Mouse (Mus musculus) activated CD4-positive, CD25-positive, alpha-beta regulatory T cell, adult 4 months (primary cell): ENCODE measurements around the gene Atad1. TPM values are rescaled to one million over a fixed set of nuclear protein-coding genes. Genes with fewer than 3 reads are reported as not detected.
A peak's percentile ranks its signal among the peaks of the same experiment; 100 is the strongest.
"Not testable (repeated sequence)": the region's sequence is repeated elsewhere in the genome, so short reads cannot be mapped to it uniquely, and the experiment has no call there.

ENCODE experiments used
- ATAC-seq: one replicate; pipeline ENCODE4 v1.8.0; 2017
- polyA plus RNA-seq, 2 experiments: library from polyadenylated mRNA; unstranded; fragments of 100-300 nt; shearing (Covaris generic); gene quantifications; one replicate each; pipeline ENCODE4 v1.2.1; 2017

The Atad1 gene
- polyA plus RNA-seq = 100 to 1,000 TPM in 1 of 2 experiments, 10 to 100 TPM in 1; 86.2 to 108 TPM

DNA sequence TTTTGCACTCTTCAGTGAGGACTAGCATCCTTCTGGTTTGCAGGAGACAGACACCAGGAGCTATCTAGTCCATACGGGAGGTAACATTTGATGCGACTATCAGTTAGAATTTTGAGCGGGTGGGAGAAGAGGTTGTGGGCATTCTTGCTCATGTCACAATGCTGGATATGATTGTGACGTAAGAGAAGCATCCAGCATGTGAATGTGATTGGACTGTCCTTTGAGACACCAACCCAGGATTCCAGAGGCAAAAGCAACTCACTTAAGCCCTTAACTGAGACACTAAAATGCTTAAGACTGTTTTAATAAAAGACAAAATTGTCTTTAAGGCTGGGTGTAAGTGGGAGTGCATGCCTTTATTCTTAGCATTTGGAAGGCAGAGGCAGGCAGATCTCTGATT is at the start of gene Atad1:
Atad1 (minus strand) TSS at position 101 of the 400 bp plus-strand sequence.
- ATAC-seq = no peak

DNA sequence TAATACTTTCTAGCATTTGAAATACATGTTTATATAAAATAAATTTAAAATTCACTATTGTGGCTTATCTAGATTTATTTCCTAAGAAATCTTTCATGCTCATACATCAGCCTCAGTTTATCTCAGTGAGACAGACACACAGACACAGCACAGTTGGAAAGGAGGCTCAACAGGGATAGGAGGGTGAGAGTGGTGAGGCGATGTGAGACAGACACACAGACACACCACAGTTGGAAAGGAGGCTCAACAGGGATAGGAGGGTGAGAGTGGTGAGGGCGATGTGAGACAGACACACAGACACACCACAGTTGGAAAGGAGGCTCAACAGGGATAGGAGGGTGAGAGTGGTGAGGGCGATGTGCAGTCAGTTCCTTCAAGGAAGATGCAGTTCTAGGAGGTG is 48.4 kb upstream of the Atad1 start:
- ATAC-seq = not testable (repeated sequence)

DNA sequence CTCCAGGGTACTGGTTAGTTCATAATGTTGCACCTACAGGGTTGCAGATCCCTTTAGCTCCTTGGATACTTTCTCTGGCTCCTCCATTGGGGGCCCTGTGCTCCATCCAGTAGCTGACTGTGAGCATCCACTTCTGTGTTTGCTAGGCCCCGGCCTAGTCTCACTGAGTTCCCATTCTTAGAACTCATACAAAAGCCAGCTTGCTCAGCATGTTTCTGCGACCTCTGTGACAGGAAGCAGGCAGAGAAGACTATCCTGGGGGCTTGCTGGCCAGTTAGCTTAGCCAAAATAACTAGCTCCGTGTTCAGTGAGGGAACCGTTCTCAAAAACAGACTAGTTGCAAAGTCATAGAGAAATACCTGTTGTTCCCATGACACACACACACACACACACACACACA is 47.8 kb upstream of the Atad1 start:
- not testable (repeated sequence) for ATAC-seq

DNA sequence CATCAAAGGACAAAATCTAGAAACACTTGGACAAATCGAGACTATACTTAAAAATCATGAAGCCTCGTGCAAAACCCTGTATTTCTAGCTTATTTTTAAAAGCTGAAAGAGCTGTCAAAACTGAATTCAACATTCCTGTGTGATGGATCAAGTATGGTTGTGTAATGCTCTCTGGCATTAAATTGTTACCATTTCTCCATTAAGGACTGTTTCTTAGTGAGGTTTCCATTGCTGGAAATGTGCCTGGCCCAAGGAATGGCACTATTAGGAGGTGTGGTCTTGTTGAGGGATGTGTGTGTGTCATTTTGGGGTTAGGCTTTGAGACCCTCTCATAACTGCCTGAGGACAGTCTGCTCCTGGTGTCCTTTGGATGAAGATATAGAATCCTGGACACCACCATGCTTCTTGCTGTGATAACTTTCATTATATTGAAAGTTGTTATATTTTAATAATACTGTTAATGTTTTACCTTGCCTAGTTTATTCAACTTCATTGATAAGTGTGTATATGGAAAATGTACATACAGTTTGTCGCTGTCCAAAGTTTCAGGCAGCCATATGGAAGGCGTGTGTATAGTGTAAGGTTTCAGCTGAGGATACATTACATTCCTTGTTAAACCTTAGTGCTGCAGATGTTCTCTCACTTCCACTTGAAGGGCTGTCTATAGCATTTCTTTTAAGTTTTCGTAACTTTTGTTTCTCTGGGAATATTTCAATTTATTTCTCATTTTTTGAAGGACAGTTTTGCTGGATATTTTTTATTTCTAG is 41.9 kb upstream of the Atad1 start:
- no peak for ATAC-seq

DNA sequence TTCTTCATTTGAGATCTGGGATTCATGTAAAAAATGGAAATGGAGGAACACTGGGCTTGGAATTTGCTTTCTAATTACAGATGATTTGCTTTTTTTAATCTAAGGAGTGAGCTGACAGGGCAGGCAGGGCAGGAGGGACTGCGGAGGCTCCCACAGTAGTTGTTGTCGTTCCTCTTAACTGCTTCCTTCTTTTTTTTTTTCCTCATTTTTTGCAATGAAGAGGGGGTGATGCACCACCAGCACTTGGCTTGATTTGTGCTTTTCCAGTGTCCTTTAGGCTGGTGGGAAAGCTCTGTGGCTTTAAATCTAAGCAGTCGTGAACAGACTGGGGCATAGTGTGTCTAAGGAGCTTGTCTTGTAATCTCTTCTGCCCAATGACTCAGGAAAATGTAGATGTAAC is 39.5 kb upstream of the Atad1 start:
- no peak for ATAC-seq

DNA sequence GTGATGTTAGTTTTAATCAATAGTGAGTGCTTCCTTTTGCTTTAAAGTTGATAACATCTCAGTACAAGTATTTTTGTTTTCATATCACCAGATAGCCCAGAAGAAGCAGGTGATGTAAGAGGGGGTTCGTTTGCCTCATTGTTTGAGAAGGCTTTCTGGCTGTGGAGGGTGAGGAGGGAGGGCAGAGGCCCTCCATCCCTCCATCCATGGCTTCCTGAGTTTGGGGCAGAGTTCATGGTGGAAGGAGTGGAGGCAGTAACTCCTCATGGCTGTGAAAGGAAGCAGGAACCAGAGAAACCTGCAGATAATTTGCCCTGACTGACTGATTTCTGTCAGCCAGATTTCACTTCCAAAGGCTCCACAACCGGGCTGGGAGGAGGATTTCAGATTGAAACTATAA is 38.8 kb upstream of the Atad1 start:
- ATAC-seq = no peak

DNA sequence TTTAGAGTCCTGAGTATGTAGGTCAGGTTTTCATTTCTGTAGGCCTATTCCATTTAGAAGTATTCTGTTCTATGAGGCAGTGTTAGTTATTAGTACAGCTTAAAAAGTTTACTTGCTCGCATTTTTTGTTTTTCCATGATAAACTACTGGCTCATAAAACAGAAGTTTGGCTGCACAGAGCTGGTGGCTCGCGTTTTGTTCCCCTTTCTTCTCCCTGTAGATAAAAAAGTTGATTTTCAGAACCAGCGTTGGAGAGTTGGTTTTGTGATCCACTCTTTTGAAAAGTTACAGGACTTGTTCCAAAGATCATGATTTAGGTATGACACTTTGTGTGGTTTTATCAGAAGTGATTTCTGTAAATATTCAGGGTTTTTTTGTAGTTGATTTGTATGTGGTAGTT is 22.9 kb upstream of the Atad1 start:
- ATAC-seq = no peak

DNA sequence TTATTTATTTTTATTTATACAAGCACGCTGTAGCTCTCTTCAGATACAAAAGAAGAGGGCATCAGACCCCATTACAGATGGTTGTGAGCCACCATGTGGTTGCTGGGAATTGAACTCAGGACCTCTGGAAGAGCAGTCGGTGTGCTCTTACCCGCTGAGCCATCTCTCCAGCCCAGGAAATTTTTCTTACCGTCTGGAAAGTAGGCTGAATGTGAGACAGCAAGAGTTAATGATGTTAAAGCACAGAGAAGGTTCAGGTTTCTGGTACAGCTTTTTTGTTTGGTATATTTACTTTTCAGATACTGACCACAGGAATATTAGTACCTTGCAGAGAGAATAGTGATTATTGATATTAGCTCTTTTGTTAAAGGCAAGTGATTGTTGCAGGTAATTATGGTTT is 21.6 kb upstream of the Atad1 start:
- no peak for ATAC-seq

DNA sequence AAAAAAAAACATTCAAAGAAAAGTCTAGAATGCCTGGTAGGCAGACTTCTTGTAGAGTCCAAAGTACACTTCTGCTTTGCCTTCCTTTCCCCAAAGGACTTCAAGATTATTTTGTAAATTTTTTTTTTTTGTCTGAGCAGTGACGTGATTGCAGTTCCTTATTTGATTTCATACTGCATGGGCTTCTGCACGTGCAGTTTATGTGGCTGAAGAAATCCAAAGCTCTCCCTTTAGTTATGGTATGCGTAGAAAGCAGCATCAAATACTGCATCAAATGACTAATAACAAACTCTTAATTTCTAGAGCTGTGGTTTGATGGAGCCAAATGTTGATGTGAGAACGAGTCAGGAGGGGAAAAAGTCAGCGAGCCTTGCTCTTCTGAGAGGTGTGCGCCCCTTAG is 20.9 kb upstream of the Atad1 start:
- no peak for ATAC-seq

DNA sequence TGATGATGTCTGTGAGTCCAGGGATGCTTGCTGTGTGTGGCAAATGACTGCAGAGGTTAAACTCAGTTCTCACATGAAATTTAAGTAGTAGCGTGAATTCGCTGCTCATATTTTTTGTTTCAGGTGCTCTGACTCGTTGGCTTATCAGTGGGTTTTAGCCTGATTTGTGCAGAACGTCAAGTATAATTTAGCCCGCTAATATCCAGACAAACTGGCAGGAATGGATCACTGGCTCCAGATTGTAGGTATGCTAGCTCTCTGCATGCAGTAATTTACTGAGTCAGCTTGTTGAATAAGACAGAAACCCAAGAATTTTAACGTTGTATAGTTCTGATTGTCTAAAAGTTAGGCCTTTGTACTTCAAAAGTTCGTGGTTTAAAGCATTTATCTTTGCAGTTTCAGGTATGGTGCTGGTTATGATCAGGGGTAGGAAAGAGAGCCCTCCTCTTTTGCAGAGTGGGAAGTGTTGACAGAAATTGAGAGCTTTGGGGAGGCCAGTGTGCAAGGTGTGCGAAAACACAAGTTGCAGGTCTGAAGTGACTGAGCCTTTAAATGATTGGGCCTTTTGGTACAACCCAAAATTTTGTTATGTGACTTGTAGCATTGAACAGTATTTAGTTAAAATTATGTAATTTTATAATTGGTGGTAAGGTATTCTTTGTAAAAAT is 19.9 kb upstream of the Atad1 start:
- ATAC-seq = no peak

DNA sequence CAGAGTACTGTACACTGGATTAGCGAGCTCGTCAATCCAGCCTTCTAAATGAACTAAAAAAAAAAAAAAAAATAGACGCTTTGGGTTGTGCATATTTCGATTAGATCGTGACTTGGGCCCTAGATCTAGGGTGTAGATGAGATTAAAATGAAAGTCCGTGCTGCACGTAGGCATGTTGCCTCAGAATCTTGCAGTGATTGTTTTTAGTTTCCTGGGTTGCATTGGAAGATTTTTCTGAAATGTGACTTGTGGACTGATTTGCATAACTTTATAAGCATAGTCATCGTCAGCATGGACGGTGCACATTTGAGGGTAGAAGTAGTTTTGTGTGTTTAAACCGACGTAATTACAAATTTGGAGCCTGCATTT is 19.2 kb upstream of the Atad1 start:
- no peak for ATAC-seq

DNA sequence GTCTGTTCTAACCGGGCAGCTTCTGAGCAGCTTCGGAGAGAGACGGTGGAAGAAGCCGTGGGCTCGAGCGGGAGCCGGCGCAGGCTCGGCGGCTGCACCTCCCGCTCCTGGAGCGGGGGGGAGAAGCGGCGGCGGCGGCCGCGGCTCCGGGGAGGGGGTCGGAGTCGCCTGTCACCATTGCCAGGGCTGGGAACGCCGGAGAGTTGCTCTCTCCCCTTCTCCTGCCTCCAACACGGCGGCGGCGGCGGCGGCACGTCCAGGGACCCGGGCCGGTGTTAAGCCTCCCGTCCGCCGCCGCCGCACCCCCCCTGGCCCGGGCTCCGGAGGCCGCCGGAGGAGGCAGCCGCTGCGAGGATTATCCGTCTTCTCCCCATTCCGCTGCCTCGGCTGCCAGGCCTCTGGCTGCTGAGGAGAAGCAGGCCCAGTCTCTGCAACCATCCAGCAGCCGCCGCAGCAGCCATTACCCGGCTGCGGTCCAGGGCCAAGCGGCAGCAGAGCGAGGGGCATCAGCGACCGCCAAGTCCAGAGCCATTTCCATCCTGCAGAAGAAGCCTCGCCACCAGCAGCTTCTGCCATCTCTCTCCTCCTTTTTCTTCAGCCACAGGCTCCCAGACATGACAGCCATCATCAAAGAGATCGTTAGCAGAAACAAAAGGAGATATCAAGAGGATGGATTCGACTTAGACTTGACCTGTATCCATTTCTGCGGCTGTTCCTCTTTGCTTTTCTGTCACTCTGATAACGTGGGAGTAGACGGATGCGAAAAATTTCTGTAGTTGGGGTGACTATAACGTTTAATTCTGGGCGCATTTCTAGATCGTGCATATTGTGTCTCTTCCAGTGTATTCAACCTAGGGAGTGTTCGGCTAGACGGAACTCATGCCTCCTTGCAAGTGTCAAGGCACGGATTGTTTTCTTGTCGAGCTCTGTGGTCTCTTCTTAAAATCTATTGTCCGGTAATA is 18.5 kb upstream of the Atad1 start:
- peak; percentile 3 for ATAC-seq

DNA sequence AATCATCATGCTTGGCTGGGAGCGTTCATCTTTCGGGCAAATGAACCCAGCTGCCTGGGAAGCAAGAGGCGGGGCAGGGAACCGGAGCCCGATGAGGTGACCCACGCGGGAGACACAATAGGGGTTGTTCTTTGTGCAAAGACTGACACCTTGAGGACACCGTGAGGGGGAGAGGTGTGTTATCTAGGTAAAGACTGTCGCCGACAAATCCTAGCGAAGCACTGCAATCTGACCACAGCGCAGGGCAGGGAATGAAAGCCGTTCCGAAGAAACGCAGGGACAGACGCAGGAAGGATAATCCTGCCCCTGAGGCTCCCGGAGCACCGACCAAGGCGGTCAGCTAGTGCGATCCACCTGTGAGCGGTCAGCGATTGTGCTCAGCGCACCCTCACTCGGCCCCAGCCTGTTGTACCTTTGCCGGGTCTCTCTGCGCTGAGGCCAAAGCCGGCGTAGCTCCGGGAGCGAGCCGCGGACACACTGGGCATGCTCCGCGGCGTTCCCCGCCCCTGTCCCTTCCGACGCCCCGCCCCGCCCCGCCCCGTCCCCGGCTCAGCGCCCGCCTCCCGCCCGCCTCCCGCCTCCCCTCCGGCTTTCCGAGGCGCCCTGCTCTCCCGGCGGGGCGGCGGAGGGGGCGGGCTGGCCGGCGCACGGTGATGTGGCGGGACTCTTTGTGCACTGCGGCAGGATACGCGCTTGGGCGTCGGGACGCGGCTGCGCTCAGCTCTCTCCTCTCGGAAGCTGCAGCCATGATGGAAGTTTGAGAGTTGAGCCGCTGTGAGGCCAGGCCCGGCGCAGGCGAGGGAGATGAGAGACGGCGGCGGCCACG is 17.5 kb upstream of the Atad1 start, which contains the start of gene Pten:
Pten (plus strand) TSS at position 598 of the 826 bp plus-strand sequence.
- ATAC-seq = peak; percentile 34

DNA sequence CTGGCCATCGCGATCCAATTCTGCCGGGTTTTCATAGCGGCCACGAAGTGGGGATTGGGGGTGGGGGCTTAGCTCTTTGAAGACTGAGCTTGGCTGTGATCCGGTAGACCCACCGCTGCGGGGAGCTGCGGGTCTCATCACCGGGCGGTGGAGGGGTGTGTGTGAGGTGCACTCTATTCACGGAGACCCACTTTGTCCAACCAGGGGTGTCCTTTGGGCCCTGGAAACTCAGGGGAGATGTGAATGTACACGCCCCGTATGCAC is 17.0 kb upstream of the Atad1 start:
- ATAC-seq = peak; percentile 31

DNA sequence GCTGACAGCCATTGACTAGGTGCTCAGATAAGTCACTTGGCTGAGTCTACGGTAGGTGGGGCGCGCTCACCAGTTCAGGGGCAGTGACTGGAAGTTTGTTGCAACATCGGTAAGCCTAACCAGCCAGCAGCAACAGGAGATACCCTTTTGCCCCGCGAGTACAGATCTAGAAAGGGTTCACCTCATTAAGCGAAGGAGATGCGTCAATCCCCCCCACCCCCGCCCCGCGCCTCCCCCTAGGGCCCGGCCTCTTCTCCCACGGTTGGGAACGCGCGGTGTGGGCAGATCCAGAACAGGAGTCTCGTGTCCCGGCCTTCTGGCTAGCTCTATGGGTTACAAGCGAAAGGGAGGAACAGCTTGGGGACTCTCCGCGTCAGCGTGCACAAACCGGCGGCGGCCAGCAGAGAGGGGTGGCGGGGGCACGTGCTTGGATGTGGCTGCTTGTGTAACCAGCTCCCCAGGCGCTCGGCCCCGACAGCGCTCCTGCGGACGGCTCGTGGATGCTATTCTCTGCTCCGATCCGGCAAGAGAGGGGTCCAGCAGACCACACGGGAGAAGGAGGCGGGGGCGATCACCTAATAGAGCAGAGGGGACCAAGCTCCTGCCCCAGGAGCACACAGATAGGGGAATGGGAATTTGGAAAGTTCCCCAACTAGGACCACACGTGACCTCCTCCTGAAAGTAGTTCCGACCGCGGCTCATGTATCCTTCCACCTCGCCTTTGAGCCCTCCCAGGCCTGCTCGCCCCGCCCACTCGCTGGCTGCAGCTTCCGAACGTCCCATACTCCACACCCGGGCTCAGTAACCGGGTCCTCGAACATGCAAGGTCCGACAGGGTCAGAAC is 16.4 kb upstream of the Atad1 start:
- ATAC-seq = peak; percentile 50

DNA sequence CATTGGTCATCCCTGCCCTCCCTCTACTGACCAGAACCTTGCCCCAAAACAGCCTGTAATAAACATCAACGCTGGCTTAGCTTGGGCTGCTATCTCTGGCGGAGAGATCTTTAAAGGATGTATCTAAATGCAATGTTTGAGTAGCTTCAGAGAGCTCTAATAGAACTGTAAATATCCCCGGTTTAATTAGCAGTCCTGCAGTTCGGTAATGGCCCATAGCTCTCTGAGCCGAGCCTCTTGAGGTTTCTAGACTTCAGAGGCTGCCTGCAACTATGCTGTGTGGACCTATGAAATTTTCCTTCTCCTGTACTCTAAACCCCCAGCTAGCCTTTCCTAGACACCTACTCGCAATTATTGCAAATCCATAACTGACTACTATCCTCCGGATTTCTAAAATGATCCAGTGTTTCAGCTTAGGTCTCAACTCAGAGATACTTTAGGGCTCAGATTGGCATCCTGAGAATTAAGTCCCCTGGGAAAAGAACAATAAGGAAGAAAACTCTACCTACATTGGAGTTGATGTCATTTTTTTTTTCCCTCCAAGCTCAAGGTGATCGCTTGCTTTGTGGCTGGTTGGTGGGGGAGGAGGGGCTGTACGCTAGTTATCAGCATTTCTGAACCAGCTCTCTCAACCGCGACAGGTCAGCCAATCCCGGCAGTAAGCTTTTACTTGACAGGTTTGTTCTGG is 15.7 kb upstream of the Atad1 start:
- ATAC-seq = no peak

DNA sequence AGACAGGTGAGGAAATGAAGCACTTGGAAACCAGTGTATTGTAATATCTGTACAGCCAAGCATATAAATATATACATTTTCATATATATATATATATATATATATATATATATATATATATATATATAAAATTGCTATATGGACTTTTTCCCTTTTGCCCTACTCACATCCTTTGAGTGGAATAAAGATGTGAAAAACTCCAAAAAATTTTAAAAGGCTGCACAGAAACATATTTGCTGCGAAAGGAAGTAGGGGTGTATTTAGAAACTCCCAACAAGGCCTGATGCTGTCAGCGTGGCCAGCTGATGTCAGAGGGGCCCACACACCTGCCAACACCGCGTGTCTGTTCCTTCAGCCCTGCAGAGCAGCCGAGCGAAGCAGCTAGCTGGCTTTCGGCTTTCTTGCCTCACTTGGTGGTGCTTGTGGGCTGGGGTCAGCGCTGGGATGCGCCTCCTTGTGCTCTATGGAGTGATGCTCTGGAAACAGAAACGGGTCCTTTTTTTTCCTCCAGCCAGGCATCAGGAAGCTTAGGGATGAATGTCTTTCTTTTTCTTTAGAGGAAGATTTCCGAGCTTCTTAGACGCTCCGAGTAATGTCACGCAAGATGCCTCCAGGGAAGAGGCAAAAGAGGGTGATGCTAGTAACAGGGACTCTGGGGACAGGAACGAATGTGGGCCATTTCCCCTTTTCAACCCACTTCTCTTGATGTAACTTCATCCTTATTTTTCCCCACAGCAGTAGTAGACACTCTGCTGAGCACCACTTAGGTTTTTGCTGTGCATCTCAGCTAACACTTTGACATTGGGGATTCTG is 14.8 kb upstream of the Atad1 start:
- no peak for ATAC-seq

DNA sequence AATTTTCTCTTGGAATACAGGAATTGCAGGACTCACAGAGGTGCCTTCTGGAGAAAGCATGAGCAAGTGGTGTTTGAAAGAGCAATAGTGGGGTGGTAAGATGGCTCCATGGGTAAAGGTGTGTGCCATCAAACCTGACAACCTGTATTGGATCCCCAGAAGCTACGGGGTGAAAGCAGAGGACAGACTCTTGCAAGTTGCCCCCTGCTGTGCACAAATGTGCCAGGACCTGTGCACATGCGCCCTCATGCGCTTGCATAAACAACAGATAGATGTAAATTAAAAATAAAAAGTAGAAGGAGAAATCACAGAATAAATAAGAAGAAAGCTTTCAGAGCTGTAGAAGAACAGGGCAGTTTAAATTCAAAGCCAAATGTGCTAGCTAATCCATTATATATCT is 13.8 kb upstream of the Atad1 start:
- ATAC-seq = no peak

DNA sequence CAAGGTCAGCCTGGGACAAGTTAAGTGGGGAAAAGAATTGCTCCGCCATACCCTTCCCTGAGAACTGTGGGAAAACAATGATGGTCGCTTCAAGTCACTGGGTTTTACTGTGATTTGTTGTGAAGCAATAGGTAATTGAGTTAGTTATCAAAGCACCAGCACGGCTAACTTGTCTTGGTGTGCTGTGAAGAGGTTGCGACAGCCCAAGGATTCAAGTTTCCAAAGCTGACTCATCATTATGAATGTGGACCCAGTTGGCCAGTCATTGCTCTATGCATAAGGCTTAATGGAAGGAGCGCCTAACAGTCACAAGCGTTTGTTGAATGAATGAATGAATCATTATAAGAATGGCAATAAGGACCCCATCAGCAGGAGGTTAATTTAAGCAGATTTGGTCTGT is 12.8 kb upstream of the Atad1 start:
- ATAC-seq = no peak

DNA sequence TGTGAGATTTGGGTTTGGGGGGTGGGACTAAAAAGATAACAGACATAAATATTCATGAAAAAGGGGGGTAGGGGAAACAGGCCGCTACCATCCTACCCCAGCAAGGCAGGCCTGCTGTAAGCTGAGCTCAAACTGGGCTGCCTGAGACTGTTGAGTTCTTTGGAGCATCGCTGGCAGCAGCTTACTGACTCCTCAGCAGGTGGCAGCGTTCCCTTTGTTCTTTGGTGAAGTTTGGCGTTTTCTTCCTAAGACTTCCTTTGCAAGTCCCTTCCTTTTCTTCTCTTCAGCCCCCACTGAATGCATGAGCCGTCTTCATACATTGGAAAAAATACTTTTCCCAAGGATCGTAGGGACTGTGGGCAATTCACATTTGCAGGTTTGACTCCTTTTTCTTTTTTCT is 9.8 kb upstream of the Atad1 start:
- ATAC-seq = no peak
